Mouse (Mus musculus): ENCODE measurements around the gene Man2a1. TPM values are rescaled to one million over a fixed set of nuclear protein-coding genes. Genes with fewer than 3 reads are reported as not detected.
"Not testable (repeated sequence)": the region's sequence is repeated elsewhere in the genome, so short reads cannot be mapped to it uniquely, and the experiment has no call there.

The Man2a1 gene
- polyA plus RNA-seq, 1 experiment = 109 TPM

- TF ChIP-seq POLR2A (IDR thresholded peaks at IDR 0.05; ENCODE audit: low read depth, low read length) (no peak), CTCF (IDR thresholded peaks at IDR 0.05; ENCODE audit: borderline replicate concordance, insufficient read depth, low read length) (no peak)
- Histone ChIP-seq H3K27ac (ENCODE audit: insufficient read depth, low read length) (no peak overlapping the region), H3K4me1 (ENCODE audit: control insufficient read depth, insufficient read depth, low read length) (peaks cover 4% of the 10 kb centered on the region; the same call in 1 of the 2 replicates), H3K4me3 (ENCODE audit: insufficient read depth, low read length) (no peak overlapping the region)
These were observed 154.7 kb downstream of the Man2a1 start for GRCm38 (mm10) chr17:64755191-64755590.

- not testable (repeated sequence) for H3K4me3 ChIP-seq (ENCODE audit: insufficient read depth, low read length); H3K4me1 ChIP-seq (ENCODE audit: control insufficient read depth, insufficient read depth, low read length); H3K27ac ChIP-seq (ENCODE audit: insufficient read depth, low read length)
These were observed 162.1 kb downstream of the Man2a1 start for GRCm38 (mm10) chr17:64762651-64763050.

- Histone ChIP-seq H3K4me3 (ENCODE audit: insufficient read depth, low read length) (no peak overlapping the region), H3K4me1 (ENCODE audit: control insufficient read depth, insufficient read depth, low read length) (peaks cover 3% of the 10 kb centered on the region), H3K27ac (ENCODE audit: insufficient read depth, low read length) (no peak overlapping the region)
- no peak for TF ChIP-seq CTCF (IDR thresholded peaks at IDR 0.05; ENCODE audit: borderline replicate concordance, insufficient read depth, low read length)
- TF ChIP-seq POLR2A (IDR thresholded peaks at IDR 0.05; ENCODE audit: low read depth, low read length) = no peak
These were observed 163.0 kb downstream of the Man2a1 start for GRCm38 (mm10) chr17:64763491-64763890.

GRCm38 (mm10) chr17:64764175-64765122 is 163.9 kb downstream of the Man2a1 start:
- H3K4me3 ChIP-seq (ENCODE audit: insufficient read depth, low read length) = no peak overlapping the region
- TF ChIP-seq CTCF (IDR thresholded peaks at IDR 0.05; ENCODE audit: borderline replicate concordance, insufficient read depth, low read length) = no peak
- TF ChIP-seq POLR2A (IDR thresholded peaks at IDR 0.05; ENCODE audit: low read depth, low read length) = no peak
- H3K27ac ChIP-seq (ENCODE audit: insufficient read depth, low read length) = no peak overlapping the region
- H3K4me1 ChIP-seq (ENCODE audit: control insufficient read depth, insufficient read depth, low read length) = peaks cover 3% of the 10 kb centered on the region

- TF ChIP-seq POLR2A (IDR thresholded peaks at IDR 0.05; ENCODE audit: low read depth, low read length) (no peak), CTCF (IDR thresholded peaks at IDR 0.05; ENCODE audit: borderline replicate concordance, insufficient read depth, low read length) (no peak)
- peaks cover 3% of the 10 kb centered on the region for H3K4me1 ChIP-seq (ENCODE audit: control insufficient read depth, insufficient read depth, low read length)
- H3K4me3 ChIP-seq (ENCODE audit: insufficient read depth, low read length) = no peak overlapping the region
- no peak overlapping the region for H3K27ac ChIP-seq (ENCODE audit: insufficient read depth, low read length)
These were observed 164.8 kb downstream of the Man2a1 start for GRCm38 (mm10) chr17:64765286-64765685.

GRCm38 (mm10) chr17:64766507-64766906 is 166.0 kb downstream of the Man2a1 start:
- H3K4me1 ChIP-seq (ENCODE audit: control insufficient read depth, insufficient read depth, low read length) = peaks cover 3% of the 10 kb centered on the region
- no peak for TF ChIP-seq POLR2A (IDR thresholded peaks at IDR 0.05; ENCODE audit: low read depth, low read length)
- no peak for TF ChIP-seq CTCF (IDR thresholded peaks at IDR 0.05; ENCODE audit: borderline replicate concordance, insufficient read depth, low read length)
- no peak overlapping the region for H3K27ac ChIP-seq (ENCODE audit: insufficient read depth, low read length)
- H3K4me3 ChIP-seq (ENCODE audit: insufficient read depth, low read length) = no peak overlapping the region

GRCm38 (mm10) chr17:64770277-64770676 is 169.7 kb downstream of the Man2a1 start:
- no peak overlapping the region for H3K27ac ChIP-seq (ENCODE audit: insufficient read depth, low read length)
- TF ChIP-seq POLR2A (IDR thresholded peaks at IDR 0.05; ENCODE audit: low read depth, low read length) = no peak
- TF ChIP-seq CTCF (IDR thresholded peaks at IDR 0.05; ENCODE audit: borderline replicate concordance, insufficient read depth, low read length) = no peak
- H3K4me3 ChIP-seq (ENCODE audit: insufficient read depth, low read length) = no peak overlapping the region
- peaks cover 2% of the 10 kb centered on the region for H3K4me1 ChIP-seq (ENCODE audit: control insufficient read depth, insufficient read depth, low read length)

- H3K4me1 ChIP-seq (ENCODE audit: control insufficient read depth, insufficient read depth, low read length) = no peaks in the 10 kb centered on the region
- no peak overlapping the region for H3K4me3 ChIP-seq (ENCODE audit: insufficient read depth, low read length)
These were observed 172.1 kb downstream of the Man2a1 start for GRCm38 (mm10) chr17:64772611-64773010.

GRCm38 (mm10) chr17:64774218-64774617 is 173.7 kb downstream of the Man2a1 start:
- no peak overlapping the region for H3K4me3 ChIP-seq (ENCODE audit: insufficient read depth, low read length)
- H3K4me1 ChIP-seq (ENCODE audit: control insufficient read depth, insufficient read depth, low read length) = no peaks in the 10 kb centered on the region
- TF ChIP-seq CTCF (IDR thresholded peaks at IDR 0.05; ENCODE audit: borderline replicate concordance, insufficient read depth, low read length) (no peak), POLR2A (IDR thresholded peaks at IDR 0.05; ENCODE audit: low read depth, low read length) (no peak)
- H3K27ac ChIP-seq (ENCODE audit: insufficient read depth, low read length) = no peak overlapping the region

More at GRCm38 (mm10) chr17:64772611-64773010, 172.1 kb downstream of the Man2a1 start:
- no peak overlapping the region for H3K27ac ChIP-seq (ENCODE audit: insufficient read depth, low read length)
- TF ChIP-seq CTCF (IDR thresholded peaks at IDR 0.05; ENCODE audit: borderline replicate concordance, insufficient read depth, low read length) (no peak), POLR2A (IDR thresholded peaks at IDR 0.05; ENCODE audit: low read depth, low read length) (no peak)

- Histone ChIP-seq H3K27ac (ENCODE audit: insufficient read depth, low read length) (no peak overlapping the region), H3K4me3 (ENCODE audit: insufficient read depth, low read length) (no peak overlapping the region), H3K4me1 (ENCODE audit: control insufficient read depth, insufficient read depth, low read length) (no peaks in the 10 kb centered on the region)
- no peak for TF ChIP-seq POLR2A (IDR thresholded peaks at IDR 0.05; ENCODE audit: low read depth, low read length)
- no peak for TF ChIP-seq CTCF (IDR thresholded peaks at IDR 0.05; ENCODE audit: borderline replicate concordance, insufficient read depth, low read length)
These were observed 177.8 kb downstream of the Man2a1 start for GRCm38 (mm10) chr17:64778300-64778699.

Data from embryonic fibroblast, embryonic 13.5 days (primary cell).